Mouse (Mus musculus): ENCODE measurements around the gene H2-DMb2.

DNA sequence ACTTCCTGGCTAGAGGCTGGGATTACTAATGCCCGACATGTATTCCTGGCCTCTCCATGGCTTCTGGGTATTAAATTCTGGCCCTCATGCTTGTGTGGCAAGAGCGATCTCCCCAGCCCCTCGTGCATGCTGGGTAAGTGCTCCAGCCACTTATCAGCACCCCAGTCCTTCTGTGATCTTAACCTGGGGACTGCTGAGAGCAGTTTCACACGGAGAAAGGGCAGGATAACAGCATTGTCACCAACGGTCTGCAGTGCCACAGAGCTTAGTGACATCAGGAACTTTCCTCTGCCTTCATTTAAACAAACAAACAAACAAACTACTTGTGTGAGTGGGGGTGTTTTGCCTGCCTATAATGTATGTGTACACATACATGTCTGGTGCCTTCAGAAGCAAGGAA lies 2.9 kb upstream of the H2-DMb2 start:
- TF ChIP-seq CTCF (IDR thresholded peaks at IDR 0.05; ENCODE audit: borderline replicate concordance, control insufficient read depth, extremely low read depth, insufficient read depth, low read length, poor library complexity): no peak
- TF ChIP-seq POLR2A (IDR thresholded peaks at IDR 0.05; ENCODE audit: control insufficient read depth, extremely low read depth, insufficient read depth, low read length, poor library complexity): no peak

All from thymus, adult 2 months (tissue).